ENCODE assay signal across 8 mouse cellular contexts in the genomic region with DNA sequence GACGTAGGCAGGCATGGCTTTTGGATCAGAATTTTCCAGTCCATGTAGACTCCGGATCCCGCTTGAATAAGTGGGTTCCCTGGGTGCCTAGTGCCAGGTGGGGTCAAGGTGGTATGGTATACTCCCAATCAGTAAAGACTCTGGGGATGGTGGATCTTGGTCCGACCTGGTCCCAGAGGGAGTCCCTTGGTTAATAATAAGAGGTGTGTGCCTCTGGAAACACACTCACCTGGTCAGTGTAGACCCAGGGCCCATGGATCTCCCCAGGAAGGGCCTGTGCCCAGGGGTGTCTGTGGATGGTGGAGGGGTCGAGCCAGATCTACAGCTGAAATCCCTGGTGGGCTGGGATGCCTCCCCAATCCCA. TPM values are rescaled to one million over a fixed set of nuclear protein-coding genes. Genes with fewer than 3 reads are reported as not detected.
DNase-seq lines count a peak whose midpoint lies in the region; ATAC-seq and TF ChIP-seq lines count a peak whose summit lies in the region.

No protein-coding gene starts in this region.

- DNase-seq in cerebellum, adult 2 months, result no peak
- DNase-seq in cerebellum, adult 8-10 months, result no peak
- no peak for DNase-seq in thymus, postnatal 14 days

- peaks cover 5% of the 10 kb centered on the region for H3K4me1 ChIP-seq in cerebellum, adult 2 months (ENCODE audit: control insufficient read depth, insufficient read depth, low read length)
- peaks cover 59% of the 10 kb centered on the region for H3K4me1 ChIP-seq in megakaryocyte, embryonic 14.5 days
- peaks cover 17% of the 10 kb centered on the region for H3K4me1 ChIP-seq in limb, embryonic 12.5 days (replicated peaks)
- peaks cover 9% of the 10 kb centered on the region for H3K4me1 ChIP-seq in small intestine, adult 2 months (ENCODE audit: control insufficient read depth, insufficient read depth, insufficient read length, low read length)

- peak overlapping the region; percentile 74 for H3K27ac ChIP-seq in cerebellum, adult 2 months (ENCODE audit: insufficient read depth, low read length)
- H3K27ac ChIP-seq in limb, embryonic 12.5 days, result peak overlapping the region; percentile 79
- H3K27ac ChIP-seq in small intestine, adult 2 months (ENCODE audit: insufficient read depth, low read depth, low read length), result no peak overlapping the region

- H3K4me2 ChIP-seq in limb, embryonic 12.5 days, result peak overlapping the region; percentile 92

- TF ChIP-seq CTCF in cerebellum, adult 2 months (IDR thresholded peaks at IDR 0.05; ENCODE audit: borderline replicate concordance, insufficient read depth, low read depth, low read length), result no peak
- TF ChIP-seq CTCF in small intestine, adult 2 months (IDR thresholded peaks at IDR 0.05; ENCODE audit: extremely low read depth, insufficient read length, insufficient replicate concordance, low read depth, low read length), result no peak

- H3K4me3 ChIP-seq in cerebellum, adult 2 months (replicated peaks; ENCODE audit: insufficient read depth, low read depth, low read length), result peak overlapping the region; percentile 82
- peak overlapping the region; percentile 97 for H3K4me3 ChIP-seq in megakaryocyte, embryonic 14.5 days (replicated peaks)
- H3K4me3 ChIP-seq in limb, embryonic 12.5 days (replicated peaks), result peak overlapping the region; percentile 81
- H3K4me3 ChIP-seq in small intestine, adult 2 months (ENCODE audit: low read depth, low read length), result peak overlapping the region; percentile 78

- H3K9ac ChIP-seq in limb, embryonic 12.5 days (replicated peaks), result peak overlapping the region; percentile 83

- WGBS in cerebellum, adult 2 months, result 18% methylated on average over 5 of the region's 5 CpGs
- 47% methylated on average over 5 of the region's 5 CpGs for WGBS in limb, embryonic 12.5 days
- 37% methylated on average over 5 of the region's 5 CpGs for WGBS in small intestine, adult 2 months

- no peak for TF ChIP-seq POLR2A in cerebellum, adult 2 months (IDR thresholded peaks at IDR 0.05; ENCODE audit: borderline replicate concordance, insufficient read depth, low read length)
- no peak for TF ChIP-seq POLR2A in small intestine, adult 2 months (IDR thresholded peaks at IDR 0.05; ENCODE audit: low read depth, low read length)

- H3K27me3 ChIP-seq in cerebellum, adult 2 months (ENCODE audit: control insufficient read depth, insufficient read depth, low read length), result no peaks in the 10 kb centered on the region
- no peaks in the 10 kb centered on the region for H3K27me3 ChIP-seq in megakaryocyte, embryonic 14.5 days (replicated peaks)
- H3K27me3 ChIP-seq in limb, embryonic 12.5 days, result no peaks in the 10 kb centered on the region
- H3K27me3 ChIP-seq in small intestine, adult 2 months (ENCODE audit: control insufficient read depth, insufficient read depth, low read length), result no peaks in the 10 kb centered on the region

- H3K36me3 ChIP-seq in megakaryocyte, embryonic 14.5 days (replicated peaks; ENCODE audit: low read length), result peaks cover 63% of the 10 kb centered on the region
- H3K36me3 ChIP-seq in limb, embryonic 12.5 days, result peaks cover 43% of the 10 kb centered on the region
- peaks cover 27% of the 10 kb centered on the region for H3K36me3 ChIP-seq in small intestine, adult 2 months (ENCODE audit: control insufficient read depth, insufficient read depth, low read length)

- no peaks in the 10 kb centered on the region for H3K9me3 ChIP-seq in megakaryocyte, embryonic 14.5 days
- no peaks in the 10 kb centered on the region for H3K9me3 ChIP-seq in limb, embryonic 12.5 days

- no peak for ATAC-seq in megakaryocyte, adult 5-6 weeks (ENCODE audit: poor library complexity, severe bottlenecking)
- ATAC-seq in limb, embryonic 12.5 days (ENCODE audit: insufficient number of reproducible peaks, insufficient read depth, low FRiP score, low TSS enrichment, low read depth), result no peak
- ATAC-seq in cerebellum, adult (ENCODE audit: insufficient number of reproducible peaks, low FRiP score, low TSS enrichment), result no peak

RNA-seq across cellular contexts. Expression of gene Ankzf1, which starts 0.7 kb away (rescaled TPM):
- polyA plus RNA-seq in cerebellum, adult 2 months (2012; rRNA removed), result 41.0 and 44.6 TPM in 2 replicates
- 0.68 and 8.0 TPM in 2 replicates for polyA plus RNA-seq in megakaryocyte, embryonic 14.5 days (2012; ENCODE audit: insufficient read depth, low replicate concordance)
- 6.2 and 7.6 TPM in 2 replicates for total RNA-seq in megakaryocyte, adult 5-6 weeks (2015)
- 24.5 and 24.6 TPM in 2 replicates for total RNA-seq in megakaryocyte, adult 5-6 weeks (2017)
- polyA plus RNA-seq in limb, embryonic 12.5 days (2016; fragmentation: Nextera tagmentation; extraction: Ambion mirVana), result 26.6 and 27.8 TPM in 2 replicates
- 5.5 and 16.2 TPM in 2 replicates for polyA plus RNA-seq in small intestine, adult 2 months (2012; rRNA removed)

RNA-seq across cellular contexts. Expression of gene Atg9a, which starts 0.8 kb away (rescaled TPM):
- polyA plus RNA-seq in cerebellum, adult 2 months (2012; rRNA removed), result 120 and 128 TPM in 2 replicates
- polyA plus RNA-seq in megakaryocyte, embryonic 14.5 days (2012; ENCODE audit: insufficient read depth, low replicate concordance), result 58.1 and 99.4 TPM in 2 replicates
- 26.7 and 34.8 TPM in 2 replicates for total RNA-seq in megakaryocyte, adult 5-6 weeks (2015)
- total RNA-seq in megakaryocyte, adult 5-6 weeks (2017), result 12.8 and 21.3 TPM in 2 replicates
- 22.0 and 24.1 TPM in 2 replicates for polyA plus RNA-seq in limb, embryonic 12.5 days (2016; fragmentation: Nextera tagmentation; extraction: Ambion mirVana)
- polyA plus RNA-seq in small intestine, adult 2 months (2012; rRNA removed), result 48.3 and 148 TPM in 2 replicates

RNA-seq across cellular contexts. Expression of gene Abcb6, which starts 11.0 kb away (rescaled TPM):
- 19.2 and 22.4 TPM in 2 replicates for polyA plus RNA-seq in cerebellum, adult 2 months (2012; rRNA removed)
- polyA plus RNA-seq in megakaryocyte, embryonic 14.5 days (2012; ENCODE audit: insufficient read depth, low replicate concordance), result 6.4 and 12.6 TPM in 2 replicates
- total RNA-seq in megakaryocyte, adult 5-6 weeks (2015), result 2.5 and 4.0 TPM in 2 replicates
- 3.6 and 5.3 TPM in 2 replicates for total RNA-seq in megakaryocyte, adult 5-6 weeks (2017)
- 36.3 and 41.1 TPM in 2 replicates for polyA plus RNA-seq in limb, embryonic 12.5 days (2016; fragmentation: Nextera tagmentation; extraction: Ambion mirVana)
- 15.0 and 22.1 TPM in 2 replicates for polyA plus RNA-seq in small intestine, adult 2 months (2012; rRNA removed)

RNA-seq across cellular contexts. Expression of gene Glb1l, which starts 19.4 kb away (rescaled TPM):
- 10.8 TPM in 2 replicates for polyA plus RNA-seq in cerebellum, adult 2 months (2012; rRNA removed)
- 0.47 and 1.1 TPM in 2 replicates for polyA plus RNA-seq in megakaryocyte, embryonic 14.5 days (2012; ENCODE audit: insufficient read depth, low replicate concordance)
- 7.5 and 8.2 TPM in 2 replicates for total RNA-seq in megakaryocyte, adult 5-6 weeks (2015)
- 6.7 and 12.2 TPM in 2 replicates for total RNA-seq in megakaryocyte, adult 5-6 weeks (2017)
- polyA plus RNA-seq in limb, embryonic 12.5 days (2016; fragmentation: Nextera tagmentation; extraction: Ambion mirVana), result 19.3 and 20.6 TPM in 2 replicates
- 0.74 and 1.1 TPM in 2 replicates for polyA plus RNA-seq in small intestine, adult 2 months (2012; rRNA removed)

RNA-seq across cellular contexts. Expression of gene Stk16, which starts 19.4 kb away (rescaled TPM):
- polyA plus RNA-seq in cerebellum, adult 2 months (2012; rRNA removed), result 161 and 167 TPM in 2 replicates
- 195 and 221 TPM in 2 replicates for polyA plus RNA-seq in megakaryocyte, embryonic 14.5 days (2012; ENCODE audit: insufficient read depth, low replicate concordance)
- total RNA-seq in megakaryocyte, adult 5-6 weeks (2015), result 99.9 and 101 TPM in 2 replicates
- total RNA-seq in megakaryocyte, adult 5-6 weeks (2017), result 71.1 and 84.6 TPM in 2 replicates
- 131 and 134 TPM in 2 replicates for polyA plus RNA-seq in limb, embryonic 12.5 days (2016; fragmentation: Nextera tagmentation; extraction: Ambion mirVana)
- polyA plus RNA-seq in small intestine, adult 2 months (2012; rRNA removed), result 147 and 193 TPM in 2 replicates
